Mouse (Mus musculus) brain, embryonic 14.5 days (tissue): Measurements from ENCODE around the gene Ntan1. TPM values are rescaled to one million over a fixed set of nuclear protein-coding genes. Genes with fewer than 3 reads are reported as not detected.
A peak's percentile ranks its signal among the peaks of the same experiment; 100 is the strongest.

Experiments used
- DNase-seq: peaks from one replicate; pipeline ENCODE4 v3.0.0-alpha.2; 2011; ENCODE audit warnings: low read depth
- CTCF ChIP-seq: fragments of 200-500 bp; IDR thresholded peaks from 2 replicates; pipeline ENCODE4 v1.5.1; 2012; ENCODE audit warnings: inconsistent platforms, mild to moderate bottlenecking, moderate library complexity, borderline replicate concordance; ENCODE audit not compliant: insufficient read depth, insufficient read length; ENCODE audit errors: extremely low read depth
- POLR2A ChIP-seq: fragments of 200-500 bp; IDR thresholded peaks from 2 replicates; pipeline ENCODE4 v1.6.1; 2012; ENCODE audit warnings: mild to moderate bottlenecking, inconsistent platforms, borderline replicate concordance; ENCODE audit not compliant: poor library complexity, insufficient read depth, insufficient read length, severe bottlenecking; ENCODE audit errors: extremely low read depth
- polyA plus RNA-seq: library from polyadenylated mRNA; depleted of rRNA; stranded (reverse); fragments of >200 nt; gene quantifications from 2 replicates; pipeline ENCODE4 v1.2.3, GENCODE M21; 2012

The Ntan1 gene
- polyA plus RNA-seq, 1 experiment = 136 TPM

- no peak for DNase-seq
- no peak for TF ChIP-seq CTCF
- TF ChIP-seq POLR2A = no peak
Measured at GRCm38 (mm10) chr16:13812152-13812551, 6.5 kb upstream of the Ntan1 start.

GRCm38 (mm10) chr16:13813200-13813599 lies 5.4 kb upstream of the Ntan1 start:
- TF ChIP-seq CTCF (no peak), POLR2A (no peak)
- no peak for DNase-seq

GRCm38 (mm10) chr16:13819394-13819743 lies 724 bp downstream of the Ntan1 start:
- TF ChIP-seq POLR2A (no peak), CTCF (no peak)
- DNase-seq = no peak

GRCm38 (mm10) chr16:13819806-13820500 lies 1.3 kb downstream of the Ntan1 start:
- DNase-seq = peak; percentile 41
- no peak for TF ChIP-seq CTCF
- TF ChIP-seq POLR2A = no peak

- DNase-seq = no peak
- TF ChIP-seq CTCF = no peak
- TF ChIP-seq POLR2A = no peak
Measured at GRCm38 (mm10) chr16:13820771-13821170, 2.1 kb downstream of the Ntan1 start.

DNA sequence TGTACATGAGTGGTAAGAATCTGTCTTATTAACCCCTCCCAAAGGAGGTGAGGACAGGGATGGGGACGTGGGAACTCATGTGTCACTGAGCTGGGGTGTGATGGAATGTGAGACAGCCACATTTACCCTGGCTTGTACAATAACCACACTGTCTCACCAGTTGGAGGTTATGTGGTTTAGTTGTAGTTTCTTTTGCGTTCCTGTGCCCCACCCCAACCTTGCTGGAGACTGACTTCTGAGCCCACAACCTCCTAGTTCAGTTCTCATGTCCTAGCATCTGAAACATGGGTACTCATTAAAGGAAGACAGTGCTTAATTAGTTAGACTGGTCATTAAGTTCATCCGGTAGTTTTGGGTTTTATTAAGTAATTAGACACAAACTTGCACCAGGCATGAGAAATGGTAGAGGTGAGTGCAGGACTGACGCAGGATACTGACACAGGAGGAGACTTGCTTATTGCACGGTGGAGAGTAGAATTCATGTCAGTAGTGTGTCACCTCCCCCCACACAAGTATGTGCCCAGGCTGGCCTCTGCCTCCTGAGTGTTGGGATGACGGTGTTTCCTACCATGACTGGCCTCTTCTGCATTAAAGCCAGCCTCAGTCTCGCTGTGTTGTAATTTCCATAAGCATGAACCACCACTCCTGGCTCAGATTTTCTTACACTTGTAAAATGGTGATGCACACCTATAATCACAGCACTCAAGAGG lies 7.3 kb downstream of the Ntan1 start:
- no peak for DNase-seq
- no peak for TF ChIP-seq POLR2A
- no peak for TF ChIP-seq CTCF

GRCm38 (mm10) chr16:13826511-13826910 lies 7.9 kb downstream of the Ntan1 start:
- no peak for TF ChIP-seq POLR2A
- no peak for TF ChIP-seq CTCF
- no peak for DNase-seq

DNA sequence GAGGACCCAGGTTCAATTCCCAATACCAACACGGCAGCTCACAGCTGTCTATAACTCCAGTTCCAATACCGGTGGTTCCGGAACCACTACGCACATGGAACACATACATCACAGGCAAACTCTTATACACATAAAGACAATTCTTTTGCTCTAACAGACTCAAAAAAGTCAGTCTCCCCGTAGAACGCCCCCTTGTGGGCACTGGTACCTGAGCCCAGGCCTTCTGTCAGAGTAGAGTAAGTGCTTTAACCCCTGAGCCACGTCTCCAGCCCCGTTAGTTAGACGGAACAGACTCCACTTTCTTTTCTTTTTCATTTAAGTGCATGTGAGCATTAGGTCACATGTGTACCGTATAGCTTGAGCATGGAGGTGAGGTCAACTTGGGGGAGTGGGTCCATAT lies 11.8 kb downstream of the Ntan1 start:
- TF ChIP-seq CTCF = no peak
- TF ChIP-seq POLR2A = no peak
- DNase-seq = no peak

DNA sequence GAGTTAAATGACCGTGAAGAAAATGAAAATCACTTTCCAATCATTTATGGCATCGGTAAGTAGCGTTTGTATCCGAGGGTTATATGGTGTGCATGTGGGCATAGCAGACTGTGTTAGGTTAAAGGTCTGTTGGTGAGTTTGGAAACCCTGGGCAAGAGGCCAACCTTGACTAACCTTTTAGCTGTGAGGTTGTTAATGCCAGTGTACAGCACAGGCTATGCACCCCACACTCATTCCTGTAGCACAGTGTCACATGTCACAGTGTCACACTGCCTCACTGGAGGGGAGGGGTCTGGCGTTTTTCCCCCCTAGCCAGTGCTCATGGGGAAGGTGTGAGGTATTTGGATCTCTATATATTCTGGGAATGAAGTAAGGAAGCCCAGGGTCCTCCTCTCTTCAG lies 13.0 kb downstream of the Ntan1 start:
- no peak for TF ChIP-seq CTCF
- no peak for TF ChIP-seq POLR2A

GRCm38 (mm10) chr16:13834382-13834781 lies 15.7 kb downstream of the Ntan1 start:
- DNase-seq = no peak
- TF ChIP-seq POLR2A (no peak), CTCF (no peak)

More for the DNA sequence above, 13.0 kb downstream of the Ntan1 start:
- DNase-seq = no peak

GRCm38 (mm10) chr16:13840056-13840455 lies 21.4 kb downstream of the Ntan1 start:
- TF ChIP-seq CTCF (no peak), POLR2A (no peak)
- DNase-seq = no peak

GRCm38 (mm10) chr16:13840956-13841355 lies 22.3 kb downstream of the Ntan1 start:
- no peak for TF ChIP-seq POLR2A
- DNase-seq = no peak

GRCm38 (mm10) chr16:13845031-13845430 lies 26.4 kb downstream of the Ntan1 start:
- DNase-seq = no peak
- TF ChIP-seq CTCF = no peak
- TF ChIP-seq POLR2A = no peak

DNA sequence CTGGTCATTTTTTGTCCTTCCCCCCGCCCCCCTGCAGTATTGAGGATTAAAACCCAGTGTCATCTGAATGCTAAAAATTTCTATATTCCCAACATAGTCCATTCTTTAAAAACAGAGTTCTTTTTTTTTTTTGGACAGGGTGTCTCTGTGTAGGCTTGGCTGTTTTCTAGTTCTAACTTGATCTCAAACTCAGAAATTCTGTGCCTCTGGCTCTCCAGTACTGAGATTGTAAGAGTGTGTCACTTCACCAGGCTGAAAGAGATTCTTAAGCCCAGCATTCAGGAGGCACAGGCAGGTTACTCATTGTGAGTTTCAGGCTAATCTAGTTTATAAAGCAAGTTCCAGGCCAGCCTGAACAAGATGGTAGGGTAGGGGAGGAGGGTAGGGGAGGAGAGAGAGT lies 28.0 kb downstream of the Ntan1 start:
- DNase-seq = no peak
- TF ChIP-seq CTCF = no peak
- no peak for TF ChIP-seq POLR2A

GRCm38 (mm10) chr16:13848310-13848709 lies 29.7 kb downstream of the Ntan1 start:
- no peak for DNase-seq
- no peak for TF ChIP-seq POLR2A
- no peak for TF ChIP-seq CTCF

GRCm38 (mm10) chr16:13851446-13851845 lies 32.8 kb downstream of the Ntan1 start:
- DNase-seq = no peak
- no peak for TF ChIP-seq POLR2A
- no peak for TF ChIP-seq CTCF
